Mouse (Mus musculus): ENCODE measurements at regions not wholly inside any gene's neighbourhood (a gene's known extent, or its start where the extent isn't known, plus 50 kb on each side); places are given as distances from the start of the nearest gene placed in this dataset.

GRCm38 (mm10) chr8:34485905-34486304 lies 374.4 kb upstream of the Gm10131 start:
- no peak for DNase-seq

GRCm38 (mm10) chr8:34485346-34485745 lies 373.8 kb upstream of the Gm10131 start:
- DNase-seq = no peak

- DNase-seq = peak; percentile 47 to 69
These were observed 373.2 kb upstream of the Gm10131 start for GRCm38 (mm10) chr8:34484551-34485335.

GRCm38 (mm10) chr8:34483212-34483611 lies 371.7 kb upstream of the Gm10131 start:
- no peak for DNase-seq

- DNase-seq = no peak
These were observed 371.1 kb upstream of the Gm10131 start for GRCm38 (mm10) chr8:34482676-34483075.

- DNase-seq = no peak
These were observed 369.0 kb upstream of the Gm10131 start for GRCm38 (mm10) chr8:34480496-34480895.

GRCm38 (mm10) chr8:34478891-34479290 lies 367.4 kb upstream of the Gm10131 start:
- no peak for DNase-seq

GRCm38 (mm10) chr8:34478465-34478864 lies 366.9 kb upstream of the Gm10131 start:
- DNase-seq = no peak

- DNase-seq = no peak
These were observed 364.7 kb upstream of the Gm10131 start for GRCm38 (mm10) chr8:34476146-34476820.

GRCm38 (mm10) chr8:34474593-34474992 lies 363.1 kb upstream of the Gm10131 start:
- DNase-seq = no peak

- DNase-seq = no peak
These were observed 362.2 kb upstream of the Gm10131 start for GRCm38 (mm10) chr8:34473769-34474168.

- DNase-seq = no peak
These were observed 361.8 kb upstream of the Gm10131 start for GRCm38 (mm10) chr8:34473301-34473700.

- DNase-seq = no peak
These were observed 361.3 kb upstream of the Gm10131 start for GRCm38 (mm10) chr8:34472846-34473245.

- no peak for DNase-seq
These were observed 360.9 kb upstream of the Gm10131 start for GRCm38 (mm10) chr8:34472434-34472833.

- no peak for DNase-seq
These were observed 357.6 kb upstream of the Gm10131 start for GRCm38 (mm10) chr8:34469091-34469490.

- DNase-seq = peak; percentile 20 to 58
These were observed 355.3 kb upstream of the Gm10131 start for GRCm38 (mm10) chr8:34466786-34467364.

GRCm38 (mm10) chr8:34465398-34465797 lies 353.9 kb upstream of the Gm10131 start:
- DNase-seq = no peak

GRCm38 (mm10) chr8:34462262-34462661 lies 350.7 kb upstream of the Gm10131 start:
- DNase-seq = no peak

- no peak for DNase-seq
These were observed 346.8 kb upstream of the Gm10131 start for GRCm38 (mm10) chr8:34458300-34458699.

- no peak for DNase-seq
These were observed 345.0 kb upstream of the Gm10131 start for GRCm38 (mm10) chr8:34456543-34456942.

GRCm38 (mm10) chr8:34455376-34455775 lies 343.8 kb upstream of the Gm10131 start:
- DNase-seq = peak in 1 of 2 experiments; percentile 6

- no peak for DNase-seq
These were observed 341.3 kb upstream of the Gm10131 start for GRCm38 (mm10) chr8:34452811-34453210.

- DNase-seq = no peak
These were observed 339.9 kb upstream of the Gm10131 start for GRCm38 (mm10) chr8:34451211-34452000.
